Mouse (Mus musculus): Measurements from ENCODE around the gene Ercc6l.
"Not testable (repeated sequence)": the region's sequence is repeated elsewhere in the genome, so short reads cannot be mapped to it uniquely, and the experiment has no call there.

The Ercc6l gene

DNA sequence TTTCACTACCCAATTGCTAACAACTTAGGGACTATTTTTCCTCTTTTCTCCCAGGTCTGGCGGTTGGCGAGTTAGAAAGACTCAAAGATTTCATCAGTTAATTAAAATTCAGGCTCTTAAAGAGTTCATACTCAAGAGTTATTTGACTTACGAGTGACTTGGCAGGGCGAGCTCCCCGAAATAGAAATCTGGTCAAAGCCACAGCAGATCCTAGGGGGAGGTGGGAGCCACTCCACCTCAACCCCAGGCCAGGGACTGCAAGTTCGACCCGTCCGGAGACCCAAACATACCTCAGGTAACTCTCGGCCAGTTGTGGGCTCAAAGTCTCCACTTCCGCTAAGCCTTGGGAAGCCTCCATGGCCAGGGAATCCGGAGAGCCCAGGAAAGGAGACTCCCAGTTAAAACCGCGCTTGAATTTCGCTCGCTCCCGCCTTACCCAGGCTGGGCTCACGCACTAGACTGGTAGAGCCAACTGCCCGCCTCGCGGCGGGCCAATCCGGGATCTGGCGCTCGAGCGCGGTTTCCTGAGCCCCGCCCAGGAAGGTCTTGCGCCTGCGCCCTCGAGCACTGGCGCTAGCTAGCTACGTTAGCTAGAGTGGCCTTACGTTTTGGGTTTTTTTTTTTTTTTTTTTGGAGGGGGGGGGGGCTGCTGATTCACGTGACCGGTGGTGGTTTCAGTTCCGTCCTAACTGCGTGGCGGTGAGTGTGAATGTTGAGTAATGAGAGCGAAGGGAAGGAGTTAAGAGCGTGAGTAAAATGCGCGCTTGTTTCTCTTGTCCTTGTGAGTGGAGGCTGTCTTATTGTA, at the start of gene Ercc6l:
Ercc6l (minus strand) TSS at position 474 of the 805 bp plus-strand sequence.
- peak; percentile 94 for DNase-seq

DNA sequence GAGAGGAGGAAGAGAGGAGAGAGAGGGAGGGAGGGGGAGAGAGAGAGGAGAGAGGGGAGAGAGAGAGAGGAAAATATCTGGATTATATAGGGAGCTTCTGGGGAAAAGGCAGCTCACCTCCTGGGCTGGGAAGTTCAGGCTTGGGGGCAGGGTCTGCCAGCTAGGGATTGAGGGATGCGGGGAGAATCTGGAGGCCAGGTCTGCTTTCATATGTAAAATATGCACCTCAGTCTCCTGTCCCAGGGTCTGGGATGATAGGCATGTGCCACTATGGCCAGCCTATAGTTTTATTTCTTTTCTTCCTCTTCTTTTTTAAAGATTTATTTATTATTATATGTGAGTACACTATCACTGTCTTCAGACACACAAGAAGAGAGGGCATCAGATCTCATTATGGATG, 33.9 kb upstream of the Ercc6l start:
- DNase-seq: no peak

DNA sequence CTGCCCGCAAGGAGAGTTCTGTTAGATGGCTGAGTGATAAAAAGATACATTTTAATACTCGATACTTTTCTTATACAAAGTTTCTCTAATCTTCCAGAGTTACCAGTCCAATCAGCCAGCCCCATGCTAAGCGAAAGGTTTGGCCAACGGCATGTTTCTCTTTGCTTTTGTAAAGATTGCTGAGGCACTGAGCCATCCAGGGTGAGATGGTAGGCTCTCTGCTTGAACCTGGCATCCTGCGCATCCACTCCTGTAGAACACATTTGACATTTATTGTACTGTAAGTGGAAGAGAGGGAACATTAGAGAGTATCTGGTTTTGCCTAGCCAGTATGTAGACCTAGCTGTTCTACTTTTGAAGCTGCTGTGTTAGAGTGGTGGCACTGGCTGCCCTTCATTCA, 32.7 kb upstream of the Ercc6l start:
- no peak for DNase-seq

DNA sequence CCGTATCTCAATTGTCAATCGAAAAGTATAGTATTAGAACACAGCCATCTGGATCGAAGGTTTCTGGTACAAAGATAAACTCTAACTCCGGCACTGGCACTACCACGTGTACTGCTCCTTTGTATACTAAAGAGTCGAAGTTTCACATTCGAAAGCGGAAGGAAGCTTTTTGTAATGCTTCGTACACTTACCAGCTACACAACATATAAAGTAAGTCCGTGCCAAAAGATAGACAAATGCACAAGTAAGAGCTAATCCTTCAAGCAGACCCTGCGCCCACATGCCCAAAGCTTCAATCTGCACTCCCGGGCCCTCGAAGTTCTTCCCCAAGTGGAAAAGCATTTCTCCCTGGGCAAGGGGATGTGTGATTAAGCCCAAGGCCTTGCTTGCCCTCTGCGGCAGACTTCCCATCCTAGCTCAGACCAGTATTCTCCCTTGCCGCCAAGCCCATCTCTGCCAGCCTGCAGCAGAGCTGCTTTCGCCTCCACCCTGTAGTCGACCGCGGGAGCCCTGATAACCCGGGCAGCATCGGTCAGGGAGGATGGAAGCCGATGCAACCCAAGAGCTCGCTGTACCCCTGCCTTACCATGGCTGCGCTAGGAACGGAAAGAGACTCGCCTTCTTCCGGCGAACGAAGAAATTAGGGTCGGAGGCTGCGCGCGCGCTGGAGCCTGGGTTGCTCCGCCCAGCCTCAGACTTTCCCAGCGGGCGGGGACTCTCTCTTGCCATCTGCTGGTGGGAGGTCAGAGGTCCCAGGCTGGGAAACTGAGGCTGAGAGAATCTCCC, 32.0 kb upstream of the Ercc6l start, which contains the start of gene Rps4x:
Rps4x (minus strand) TSS at position 683 of the 786 bp plus-strand sequence.
- peak; percentile 88 for DNase-seq

DNA sequence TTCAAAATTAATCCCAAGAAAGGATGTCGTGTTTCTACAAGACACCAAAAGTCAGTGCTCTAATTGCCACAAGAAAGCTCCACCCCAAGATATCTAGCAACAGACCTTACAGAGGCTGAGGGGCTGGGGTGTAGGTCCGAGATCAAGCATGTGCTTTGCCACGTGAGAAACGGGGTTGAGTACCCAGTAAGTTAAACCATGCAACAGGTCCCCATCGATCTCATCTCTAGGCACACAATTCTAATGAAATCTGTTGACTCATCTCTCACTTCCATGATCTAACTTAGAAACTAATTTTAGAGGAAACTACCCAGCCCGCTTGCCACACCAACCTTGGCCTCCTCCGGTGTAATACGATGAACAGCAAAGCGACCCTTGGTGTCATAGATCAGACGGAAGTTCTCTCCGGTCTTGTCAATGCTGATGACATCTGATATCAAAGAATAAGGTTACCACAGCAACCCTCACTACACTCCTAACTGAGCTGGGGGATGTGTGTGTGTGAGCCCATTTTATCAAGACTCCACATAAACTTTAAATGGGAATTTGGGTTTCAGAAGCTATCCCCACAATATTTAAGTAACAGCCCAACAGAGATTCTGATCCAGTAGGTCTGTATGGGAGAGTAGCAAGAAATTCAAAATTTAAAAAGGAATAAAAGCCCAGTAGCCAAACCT, 30.3 kb upstream of the Ercc6l start:
- no peak for DNase-seq

DNA sequence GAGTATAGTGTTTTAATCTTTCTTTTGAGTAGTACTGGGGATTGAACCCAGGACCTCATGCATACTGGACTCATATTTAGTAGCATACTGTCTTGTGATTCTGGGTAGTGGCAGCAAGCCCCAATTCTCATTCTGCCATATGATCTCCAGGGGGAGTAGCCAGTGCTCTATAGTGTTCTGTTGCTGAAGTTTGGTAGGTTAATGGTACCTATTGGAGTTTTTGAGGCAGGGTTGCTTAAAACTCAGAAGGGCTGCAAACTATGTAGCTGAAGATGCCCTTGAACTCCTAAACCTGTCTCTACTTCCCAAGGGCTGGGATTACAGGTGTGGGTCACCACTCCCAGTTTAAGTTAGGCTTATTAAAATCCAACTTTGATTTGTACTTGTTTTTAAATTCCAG, 25.7 kb upstream of the Ercc6l start:
- no peak for DNase-seq

DNA sequence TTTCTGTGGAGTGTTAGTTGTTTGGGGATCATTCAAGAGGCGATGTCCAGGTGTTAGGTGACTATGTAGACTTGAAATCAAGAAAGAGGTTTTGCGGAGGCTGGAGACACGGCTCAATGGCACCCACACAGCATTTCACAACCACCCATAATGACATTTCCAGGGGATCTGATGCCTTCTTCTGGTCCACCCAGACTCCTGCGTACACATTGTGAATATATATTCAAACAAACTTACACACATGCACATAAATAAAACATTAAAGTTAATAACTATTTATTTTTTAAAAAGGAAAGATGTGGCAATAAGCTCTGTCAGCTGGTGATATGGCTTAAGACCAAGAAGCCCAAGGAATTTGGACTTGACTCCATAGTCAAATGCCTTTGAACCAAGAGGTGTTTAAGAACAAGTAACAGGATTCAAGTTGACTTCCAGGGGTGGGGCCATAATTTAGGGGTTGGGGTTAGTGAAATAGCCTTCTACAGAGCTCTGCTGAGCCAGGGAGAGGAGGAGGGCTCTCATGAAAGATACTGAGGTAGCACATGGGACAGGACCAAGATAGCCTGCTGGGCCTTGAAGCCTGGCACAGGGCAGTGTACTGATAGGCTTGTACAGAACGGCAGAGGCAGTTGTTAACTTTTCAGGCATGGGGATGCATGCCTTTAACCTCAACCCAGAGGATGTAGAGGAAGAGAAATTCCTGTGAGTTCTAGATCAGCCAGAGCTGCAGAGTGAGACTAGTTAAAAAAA, 18.8 kb upstream of the Ercc6l start:
- DNase-seq: no peak

DNA sequence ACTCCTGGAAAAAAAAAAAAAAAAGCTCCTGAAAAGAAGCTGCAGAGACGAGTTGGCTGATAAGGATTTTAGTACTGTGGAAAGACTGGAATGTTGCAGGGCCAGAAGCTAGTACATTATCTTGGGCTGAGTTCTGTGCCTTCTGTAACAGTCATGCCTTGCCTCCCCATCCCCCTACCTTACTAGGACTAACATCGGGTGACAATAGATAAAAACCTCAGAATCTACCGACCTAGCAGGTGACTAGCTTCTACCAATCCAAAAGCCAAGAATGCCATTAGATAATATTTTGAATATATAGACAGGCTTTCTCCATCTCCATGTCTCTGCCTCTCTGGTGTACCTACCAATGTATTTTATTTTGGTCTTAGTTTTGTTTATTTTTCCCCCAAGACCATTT, 14.0 kb upstream of the Ercc6l start:
- no peak for DNase-seq

DNA sequence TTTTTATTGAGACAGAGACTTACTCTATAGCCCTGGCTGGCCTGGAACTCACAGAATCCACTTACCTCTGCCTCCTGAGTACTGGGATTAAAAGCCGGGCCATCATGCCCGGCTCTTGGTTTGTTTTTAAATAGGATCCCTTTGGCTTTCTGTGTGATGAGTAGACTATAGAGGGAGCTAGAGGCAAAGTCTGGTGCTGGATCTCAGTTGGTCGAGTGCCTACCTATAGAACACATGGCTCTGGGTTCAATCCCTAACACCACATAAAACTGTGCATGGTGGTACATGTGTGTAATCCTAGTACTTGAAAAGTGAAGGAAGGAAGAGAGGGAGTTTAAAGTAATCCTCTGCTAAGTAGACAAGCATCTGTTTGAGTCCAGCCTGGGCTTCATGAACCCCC, 13.2 kb upstream of the Ercc6l start:
- DNase-seq: no peak

DNA sequence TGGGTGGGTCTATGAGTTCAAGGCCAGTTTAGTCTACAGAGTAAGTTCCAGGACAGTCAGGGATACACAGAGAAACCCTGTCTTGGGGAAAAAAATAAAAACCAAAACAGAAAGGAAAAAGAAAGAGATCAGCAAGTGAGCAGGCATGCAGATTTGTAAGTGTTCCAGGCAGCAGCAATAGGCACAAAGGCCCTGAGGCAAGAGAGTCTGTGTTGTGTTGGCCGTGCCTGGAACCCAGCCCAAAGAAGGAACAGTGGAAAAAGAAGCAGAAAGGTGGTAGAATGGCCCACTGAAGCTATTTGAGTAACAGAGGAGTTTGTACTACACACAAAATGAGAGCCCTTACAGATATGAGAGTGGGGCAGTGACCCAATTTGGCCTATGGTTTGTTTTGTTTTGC, 12.8 kb upstream of the Ercc6l start:
- DNase-seq: no peak

DNA sequence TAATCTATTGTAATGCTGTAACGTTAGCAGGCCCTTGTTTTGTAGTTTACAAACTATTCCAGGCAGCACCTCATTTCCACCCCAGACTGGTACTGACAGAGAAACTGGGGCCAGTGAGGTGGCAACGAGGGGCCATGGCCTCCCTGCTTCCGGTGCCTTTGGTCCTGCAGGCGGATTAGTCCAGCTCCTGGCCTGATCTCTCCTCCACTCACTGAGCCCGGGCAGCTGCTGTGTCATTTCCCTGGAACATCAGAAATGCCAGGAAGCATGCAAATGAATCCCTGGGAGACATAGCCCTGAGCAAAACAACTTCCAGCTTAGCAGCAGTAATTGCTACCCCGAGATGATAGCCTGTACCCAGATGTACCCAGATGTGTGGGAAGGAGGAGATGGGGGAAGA, 10.1 kb upstream of the Ercc6l start:
- peak; percentile 16 for DNase-seq

DNA sequence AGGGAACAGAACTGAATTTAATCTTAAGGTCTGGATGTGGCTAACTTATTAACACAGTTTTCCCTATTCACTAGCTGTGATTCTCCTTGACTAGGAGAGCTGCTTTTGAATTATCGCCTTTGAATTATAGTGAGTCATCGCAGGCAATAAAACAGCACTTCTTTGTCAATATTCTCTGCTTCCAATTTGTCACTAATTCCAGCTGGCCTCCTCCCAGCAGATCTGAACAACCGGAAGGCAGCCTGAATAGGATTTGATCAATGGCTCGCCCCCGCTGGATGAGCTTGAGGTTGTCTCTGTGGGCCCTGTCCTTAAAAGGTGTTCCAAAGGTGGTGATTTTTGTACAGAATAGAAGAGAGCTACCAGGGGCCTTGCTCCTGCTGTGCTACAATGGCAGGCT, 9.6 kb upstream of the Ercc6l start:
- DNase-seq: no peak

DNA sequence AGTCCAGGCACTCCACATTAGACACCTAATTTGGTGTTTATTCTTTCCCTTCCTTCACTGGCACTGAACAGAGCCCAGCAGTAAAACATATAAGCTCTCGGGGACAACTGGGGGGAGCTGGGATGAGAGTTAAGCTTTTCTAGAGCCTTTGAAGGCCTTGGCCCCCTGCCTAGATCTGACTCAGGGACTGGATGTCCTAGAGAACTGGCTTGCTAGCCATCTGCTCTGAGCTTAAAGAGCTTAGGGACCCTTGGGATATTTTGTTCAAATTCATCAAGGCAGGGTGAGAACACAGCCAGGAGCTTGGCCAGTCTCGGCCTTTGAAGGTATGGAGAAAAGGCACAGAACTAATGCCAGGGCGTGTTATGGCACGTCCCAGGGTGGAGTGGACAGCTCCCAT, 6.6 kb upstream of the Ercc6l start:
- DNase-seq: no peak

DNA sequence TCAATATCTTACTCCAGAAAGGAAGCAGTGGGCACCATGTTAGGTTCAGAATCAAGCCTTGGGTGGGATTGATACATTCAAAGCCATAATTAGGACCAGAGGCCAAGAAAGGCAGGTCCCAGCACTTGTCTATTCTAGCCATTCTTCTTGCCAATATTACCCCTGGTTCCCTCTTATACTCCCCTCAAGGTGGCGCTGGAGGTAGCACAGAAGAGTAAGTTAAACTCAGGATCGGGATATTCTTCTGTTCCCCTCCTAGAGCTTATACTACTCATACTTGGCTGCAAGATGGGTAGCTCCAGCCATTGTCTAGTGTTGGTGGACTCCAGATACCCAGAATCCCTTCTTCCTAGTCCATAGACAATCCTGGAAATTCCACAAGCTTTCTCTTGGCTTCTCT, 6.2 kb upstream of the Ercc6l start:
- no peak for DNase-seq

DNA sequence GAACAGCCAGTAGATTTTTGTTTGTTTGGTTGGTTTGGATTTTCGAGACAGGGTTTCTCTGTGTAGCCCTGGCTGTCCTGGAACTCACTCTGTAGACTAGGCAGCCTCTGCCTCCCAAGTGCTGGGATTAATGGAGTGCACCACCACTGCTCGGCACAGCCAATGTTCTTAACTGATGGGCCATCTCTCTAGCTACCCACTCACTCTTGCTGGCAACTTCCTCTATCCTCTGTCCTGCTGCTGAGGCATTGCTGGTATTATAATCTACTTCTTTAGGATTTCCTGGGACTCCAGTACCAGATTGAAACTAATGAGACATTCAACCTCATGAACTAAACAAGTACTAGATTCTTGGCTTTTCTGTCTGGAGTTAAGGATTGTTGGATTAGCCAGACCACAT, 3.6 kb upstream of the Ercc6l start:
- DNase-seq: no peak

DNA sequence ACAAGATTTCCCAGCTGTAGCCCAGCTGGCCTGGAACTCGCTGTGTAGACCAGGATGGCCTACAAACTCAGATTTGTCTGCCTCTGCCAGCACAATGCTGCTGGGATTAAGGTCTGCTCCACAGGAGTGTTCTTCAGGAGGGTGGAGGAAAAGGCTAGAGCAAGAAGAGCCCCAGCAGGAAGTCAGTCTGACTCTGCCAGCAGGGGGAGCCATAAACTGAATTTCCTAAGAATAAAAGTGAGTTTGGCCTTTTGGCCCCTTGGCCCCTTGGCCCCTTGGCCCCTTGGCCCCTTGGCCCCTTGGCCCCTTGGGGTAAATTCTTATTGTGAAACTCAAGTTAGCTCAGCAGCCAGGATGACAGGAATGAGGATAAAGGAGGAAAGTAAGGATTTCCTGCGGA, 2.9 kb upstream of the Ercc6l start:
- DNase-seq: peak; percentile 40

DNA sequence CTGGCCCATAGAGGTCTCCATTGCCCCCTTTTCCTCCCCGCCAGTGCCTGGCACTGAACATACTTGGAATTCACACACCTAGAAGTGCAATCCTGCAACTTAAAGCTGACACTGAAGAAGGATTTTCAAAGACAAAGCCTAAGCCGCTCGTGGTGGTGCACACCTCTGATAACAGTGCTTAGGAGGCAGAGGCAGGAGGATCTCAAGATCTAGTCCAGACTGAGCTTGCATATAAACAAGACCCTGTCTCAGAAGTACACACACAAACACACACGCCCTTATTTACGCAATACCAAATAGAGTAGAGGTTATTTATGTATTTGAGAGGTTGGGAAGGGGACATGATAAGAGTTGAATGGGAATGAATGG, 516 bp upstream of the Ercc6l start:
- DNase-seq: no peak

DNA sequence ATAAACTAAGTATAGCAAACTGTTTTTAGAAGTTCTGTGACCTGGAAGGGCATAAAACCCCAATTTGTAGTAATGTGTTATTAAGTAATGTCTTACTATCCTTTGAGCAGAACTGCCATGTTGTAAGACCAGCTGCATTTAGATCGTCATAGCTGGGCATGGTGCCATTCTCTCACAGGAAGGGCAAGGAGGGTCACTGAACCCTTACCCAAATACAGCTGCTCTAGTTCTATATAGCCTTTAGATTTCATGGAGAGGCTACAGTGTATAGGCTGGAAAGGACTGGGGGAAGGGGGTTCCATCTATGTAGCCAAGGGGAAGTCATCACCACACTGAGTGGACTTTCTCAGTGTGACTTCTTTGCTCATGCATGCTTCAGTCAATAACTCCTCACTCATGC, 15.7 kb downstream of the Ercc6l start:
- DNase-seq: no peak

DNA sequence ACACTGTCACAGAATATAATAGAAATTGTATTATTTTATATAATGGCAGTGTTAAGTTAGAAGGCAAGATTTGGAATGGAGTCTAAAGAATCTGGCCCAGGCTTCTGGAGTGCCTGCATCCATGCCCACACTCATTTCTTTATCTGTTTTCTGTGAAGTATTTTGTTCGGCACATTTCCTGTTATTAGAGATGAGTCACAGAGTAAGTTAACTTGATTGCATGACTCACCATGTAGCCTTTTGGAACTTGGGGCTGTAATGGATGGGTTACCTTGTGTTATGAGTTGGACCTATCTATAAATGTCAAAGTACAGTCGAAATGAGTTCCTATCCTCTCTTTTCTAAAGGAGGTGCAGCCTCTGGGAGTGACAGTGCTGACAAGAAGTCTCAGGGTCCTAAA, 35.6 kb downstream of the Ercc6l start:
- no peak for DNase-seq

DNA sequence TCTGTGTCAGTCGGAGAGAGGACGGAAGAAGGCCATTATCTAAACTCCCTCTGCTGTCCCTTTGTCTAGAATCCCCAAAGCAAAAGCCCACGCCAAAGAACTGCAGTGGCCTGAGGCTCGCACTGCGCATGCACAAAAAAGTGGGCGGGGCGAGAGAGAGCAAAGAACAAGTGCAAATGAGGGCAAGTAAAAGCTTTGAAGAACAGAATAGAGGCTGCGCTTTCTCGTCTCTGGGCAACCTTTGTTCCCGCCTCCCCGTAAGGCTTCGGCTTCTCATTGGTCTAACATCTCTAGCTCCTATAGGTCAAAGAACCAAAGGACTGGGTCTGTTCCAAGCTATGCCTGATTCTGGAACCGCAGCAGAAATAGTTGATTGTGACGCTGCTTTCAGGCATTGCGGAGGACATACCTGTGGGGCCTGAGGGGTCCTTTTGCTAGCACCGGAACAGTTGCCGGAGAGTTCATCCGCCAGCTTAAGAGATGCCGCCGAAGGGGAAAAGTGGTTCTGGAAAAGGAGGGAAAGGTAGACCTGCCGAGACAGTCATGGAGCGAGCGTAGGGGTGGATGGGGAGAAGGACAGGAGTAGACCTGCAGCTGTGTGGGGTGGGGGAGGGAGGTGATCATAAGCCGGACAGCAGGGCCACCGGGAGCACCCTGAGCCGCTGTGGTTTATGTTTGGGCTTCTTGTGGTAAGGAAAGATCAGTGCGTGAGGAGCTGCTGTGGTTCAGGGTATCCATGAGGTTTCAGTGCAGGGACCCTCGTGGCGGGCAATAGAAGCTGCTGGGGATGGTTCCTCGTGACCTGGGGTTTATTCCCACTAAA, 37.6 kb downstream of the Ercc6l start, which contains the start of gene Pin4:
Pin4 (plus strand) TSS at position 406 of the 823 bp plus-strand sequence.
- peak; percentile 95 for DNase-seq

DNA sequence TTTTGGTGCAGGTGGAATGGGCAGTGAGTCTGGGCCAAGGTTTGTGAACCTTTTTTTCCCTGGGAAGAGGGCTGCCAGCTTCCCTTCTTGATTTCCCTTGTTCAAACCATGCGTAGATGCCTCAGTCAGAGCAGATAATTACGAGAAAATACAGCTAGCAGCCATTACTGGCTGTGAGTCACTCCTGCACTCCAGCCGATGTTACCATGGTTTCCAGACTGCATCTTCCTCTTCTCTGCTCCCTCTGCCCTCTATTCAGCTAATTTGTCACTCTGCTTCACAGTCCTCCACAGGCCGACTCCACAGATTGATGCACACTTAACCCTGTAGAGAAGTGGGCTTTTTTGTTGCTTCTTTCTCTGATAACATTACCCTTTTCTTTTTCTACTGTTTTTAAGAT, 41.2 kb downstream of the Ercc6l start:
- no peak for DNase-seq

DNA sequence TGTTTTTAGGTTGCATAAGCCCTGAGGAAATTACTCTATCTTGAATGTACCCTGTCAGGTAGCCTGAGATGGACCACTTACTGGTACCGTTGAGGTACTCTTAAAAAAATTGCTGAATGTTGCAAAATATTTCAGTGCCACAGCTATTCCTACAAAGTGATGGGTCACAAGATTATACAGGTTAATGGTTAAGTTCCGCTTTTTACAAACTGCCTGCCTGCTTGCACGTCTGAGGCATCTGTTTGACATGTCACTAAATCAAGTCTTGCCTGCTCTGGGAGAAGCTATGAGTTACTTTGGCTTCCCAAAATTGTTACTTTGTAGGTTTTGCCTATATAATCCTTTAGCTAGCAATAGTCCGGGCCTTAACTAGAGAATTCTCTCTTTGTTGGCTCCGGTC, 47.5 kb downstream of the Ercc6l start:
- not testable (repeated sequence) for DNase-seq
